ENCODE assay signal across 14 mouse cellular contexts in the genomic region with DNA sequence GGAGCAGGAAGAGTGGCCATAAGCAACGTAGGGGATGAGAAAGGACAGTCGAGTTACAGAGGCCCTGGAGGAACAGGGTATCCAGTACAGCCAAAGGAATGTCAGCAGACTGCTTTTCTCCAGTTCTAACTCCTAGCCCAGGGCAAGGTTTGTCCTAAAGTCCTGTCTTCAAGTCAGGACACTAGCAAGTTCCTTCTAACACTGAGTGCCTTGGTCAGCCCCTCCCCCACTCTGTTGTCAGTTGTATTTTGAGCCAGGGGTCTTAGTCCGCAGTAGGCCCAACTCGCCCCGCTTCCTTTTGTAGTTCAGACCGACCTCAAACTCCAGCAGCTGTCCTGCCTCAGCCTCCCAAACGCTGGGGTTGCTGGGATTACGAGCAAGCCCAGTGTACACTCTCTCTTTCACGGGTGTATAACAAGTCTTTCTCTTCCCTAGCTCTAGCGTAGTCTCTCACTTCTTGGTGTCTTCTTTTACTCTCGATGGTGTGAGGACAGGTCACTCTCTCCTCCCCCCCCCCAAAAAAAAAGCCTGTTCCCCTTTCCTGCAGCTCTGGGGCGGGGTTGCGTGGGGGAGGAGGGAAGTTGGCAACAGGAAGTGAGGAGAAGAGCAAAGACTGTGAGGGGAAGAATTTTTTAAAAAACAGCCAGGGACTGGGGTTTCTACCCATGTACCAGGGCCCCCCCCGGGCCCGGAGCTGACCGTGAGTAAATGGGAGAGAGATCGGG. TPM values are rescaled to one million over a fixed set of nuclear protein-coding genes. Genes with fewer than 3 reads are reported as not detected.
DNase-seq lines count a peak whose midpoint lies in the region; ATAC-seq and TF ChIP-seq lines count a peak whose summit lies in the region.
"Had no signal": no experiment of that assay in that cellular context is flagged by ENCODE, and none has a peak within 500 bp of the region (broad histone marks: within the 10 kb centered on the region; RNA-seq: fewer than 3 reads in every experiment).

No protein-coding gene starts in this region.

- TF ChIP-seq CTCF in ES-Bruce4 (IDR thresholded peaks at IDR 0.05; ENCODE audit: low read depth, low read length), result no peak
- no peak for TF ChIP-seq CTCF in liver, adult 2 months (IDR thresholded peaks at IDR 0.05; ENCODE audit: low read depth, low read length)

- no peak overlapping the region for H3K9ac ChIP-seq in heart, embryonic 11.5 days (ENCODE audit: low read depth, low read length)
- peak overlapping the region; percentile 54 for H3K9ac ChIP-seq in ES-Bruce4 (ENCODE audit: low read depth, poor library complexity, severe bottlenecking)
- peak overlapping the region; percentile 8; the same call in 1 of the 2 replicates for H3K9ac ChIP-seq in liver, adult 2 months (ENCODE audit: low read depth, low read length)
- H3K9ac ChIP-seq: stomach, embryonic 15.5 days had no signal

- peaks cover 11% of the 10 kb centered on the region for H3K4me1 ChIP-seq in heart, embryonic 11.5 days (ENCODE audit: control insufficient read depth, insufficient read depth, low read length)
- H3K4me1 ChIP-seq in ES-Bruce4 (ENCODE audit: control insufficient read depth, insufficient read depth, low read length), result peaks cover 12% of the 10 kb centered on the region
- peaks cover 7% of the 10 kb centered on the region; the same call in 1 of the 2 replicates for H3K4me1 ChIP-seq in liver, adult 2 months (ENCODE audit: control insufficient read depth, insufficient read depth, low read length)

- peak; percentile 21 to 35 for DNase-seq in heart, postnatal 36 days
- no peak for DNase-seq in liver, adult 2 months (ENCODE audit: extremely low read depth, low read depth, low spot score)
- DNase-seq in gastrocnemius, postnatal 36 days, result no peak
- no peak for DNase-seq in left cerebral cortex, postnatal 25 days (ENCODE audit: low spot score in 2 of 2)
- DNase-seq: cerebellum, adult 11 months; left cerebral cortex, postnatal 4 days had no signal

- H3K4me2 ChIP-seq in heart, embryonic 11.5 days, result no peak overlapping the region
- H3K4me2 ChIP-seq: stomach, embryonic 15.5 days had no signal

- no peak for TF ChIP-seq POLR2A in ES-Bruce4 (IDR thresholded peaks at IDR 0.05; ENCODE audit: insufficient read depth, low read length)
- TF ChIP-seq POLR2A in liver, adult 2 months (IDR thresholded peaks at IDR 0.05; ENCODE audit: extremely low read depth, insufficient read depth, low read length), result no peak

- H3K79me2 ChIP-seq in liver, adult 2 months (ENCODE audit: control insufficient read depth, insufficient read depth, low read length), result 0 out of 2 replicates have a peak, but pooled peaks cover 2% of the 10 kb centered on the region

- H3K9me3 ChIP-seq in heart, embryonic 11.5 days (replicated peaks; ENCODE audit: control insufficient read depth, low read length), result no peaks in the 10 kb centered on the region
- H3K9me3 ChIP-seq in ES-Bruce4 (replicated peaks; ENCODE audit: control insufficient read depth, insufficient read depth, low read length, poor library complexity, severe bottlenecking), result no peaks in the 10 kb centered on the region
- H3K9me3 ChIP-seq: stomach, embryonic 15.5 days had no signal

- no peak overlapping the region for H3K27ac ChIP-seq in heart, embryonic 11.5 days (ENCODE audit: low read depth, low read length)
- H3K27ac ChIP-seq in ES-Bruce4 (ENCODE audit: insufficient read depth, low read length), result peak overlapping the region; percentile 59
- H3K27ac ChIP-seq in liver, adult 2 months (replicated peaks; ENCODE audit: insufficient read depth, low read depth, low read length), result peak overlapping the region; percentile 64
- H3K27ac ChIP-seq: stomach, embryonic 15.5 days had no signal

- H3K4me3 ChIP-seq in heart, embryonic 11.5 days (ENCODE audit: low read depth, low read length), result no peak overlapping the region
- H3K4me3 ChIP-seq in ES-Bruce4 (ENCODE audit: low read depth, low read length), result 0 out of 2 replicates have a peak overlapping the region, but pooled peaks have one; percentile 8
- peak overlapping the region; percentile 37 for H3K4me3 ChIP-seq in liver, adult 2 months (ENCODE audit: insufficient read depth, low read depth, low read length)
- H3K4me3 ChIP-seq: stomach, embryonic 15.5 days had no signal

- TF ChIP-seq EP300 in ES-Bruce4 (IDR thresholded peaks at IDR 0.05; ENCODE audit: insufficient read depth, low read depth, low read length), result peak; percentile 40; the same call in 1 of the 2 replicates

- H3K36me3 ChIP-seq in heart, embryonic 11.5 days (ENCODE audit: control insufficient read depth, insufficient read depth, low read length), result no peaks in the 10 kb centered on the region
- H3K36me3 ChIP-seq in ES-Bruce4 (ENCODE audit: control insufficient read depth, insufficient read depth, low read length, poor library complexity, severe bottlenecking), result no peaks in the 10 kb centered on the region
- H3K36me3 ChIP-seq in liver, adult 2 months (ENCODE audit: control insufficient read depth, insufficient read depth, low read length), result no peaks in the 10 kb centered on the region
- H3K36me3 ChIP-seq: stomach, embryonic 15.5 days had no signal

- 60% methylated on average over 17 of the region's 17 CpGs for WGBS in heart, embryonic 11.5 days (ENCODE audit: insufficient replicate concordance)
- 67% methylated on average over 17 of the region's 17 CpGs for WGBS in liver, adult 2 months

- intact Hi-C loops in heart, postnatal 36 days (cut with DNase I), result no loop called here
- intact Hi-C loops in gastrocnemius, postnatal 36 days (cut with DNase I), result loop anchor here (5.0 kb wide), 1 partner anchor 66 kb away; no protein-coding TSS in a partner anchor
- intact Hi-C loops in left cerebral cortex, postnatal 25 days (cut with DNase I), result no loop called here

- peaks cover 61% of the 10 kb centered on the region for H3K27me3 ChIP-seq in heart, embryonic 11.5 days (ENCODE audit: control insufficient read depth, insufficient read depth, low read length)
- no peaks in the 10 kb centered on the region for H3K27me3 ChIP-seq in ES-Bruce4 (ENCODE audit: control insufficient read depth, insufficient read depth, low read length, poor library complexity, severe bottlenecking)
- H3K27me3 ChIP-seq in liver, adult 2 months (ENCODE audit: control insufficient read depth, insufficient read depth, low read length), result peaks cover 14% of the 10 kb centered on the region

- no peak for ATAC-seq in heart, embryonic 11.5 days (replicated peaks; ENCODE audit: insufficient number of reproducible peaks, low FRiP score, low TSS enrichment)
- ATAC-seq in megakaryocyte-erythroid progenitor cell, adult 5-6 weeks (replicated peaks; ENCODE audit: low FRiP score, low TSS enrichment, poor library complexity, severe bottlenecking), result 0 out of 2 replicates have a peak, but pooled peaks have one; percentile 15
- no peak for ATAC-seq in activated CD4-positive, CD25-positive, alpha-beta regulatory T cell, adult 4 months
- ATAC-seq: Patski had no signal

RNA-seq across cellular contexts. Expression of a gene that starts 1.5 kb away (rescaled TPM):
- total RNA-seq in heart, postnatal 36 days (2021), result 1 to 10 TPM; 3.1 to 3.6 TPM
- 1.7 TPM in 2 replicates for polyA plus RNA-seq in heart, embryonic 11.5 days (2014; fragmentation: Nextera tagmentation; extraction: Ambion mirVana)
- polyA plus RNA-seq in ES-Bruce4 (2011; ENCODE audit: insufficient read depth, insufficient read length, low read depth, missing spikeins), result 8.5 and 9.1 TPM in 2 replicates
- total RNA-seq in liver, adult 2 months (2014; rRNA removed), result 1.5 and 2.0 TPM in 2 replicates
- 1.8 and 2.1 TPM in 2 replicates for polyA plus RNA-seq in liver, adult 2 months (2012; rRNA removed)
- 20.9 and 31.7 TPM in 2 replicates for total RNA-seq in megakaryocyte-erythroid progenitor cell, adult 5-6 weeks (2014; fragmentation: Nextera tagmentation)
- total RNA-seq in megakaryocyte-erythroid progenitor cell, adult 5-6 weeks (2017), result 10.5 and 10.8 TPM in 2 replicates
- polyA plus RNA-seq in activated CD4-positive, CD25-positive, alpha-beta regulatory T cell, adult 4 months (2017; shearing (Covaris generic)), result 100 to 1,000 TPM; 125 TPM
- total RNA-seq in gastrocnemius, postnatal 36 days (2021), result 1 to 10 TPM in 1 of 2 experiments, under 1 TPM in 1; 0.96 to 1.3 TPM
- 1 to 10 TPM in 1 of 2 experiments, under 1 TPM in 1; 0.99 to 1.1 TPM for total RNA-seq in left cerebral cortex, postnatal 25 days (2021)
- polyA plus RNA-seq: Patski had no signal

RNA-seq across cellular contexts. Expression of a gene that starts 11.7 kb away (rescaled TPM):
- 10 to 100 TPM; 41.0 to 46.4 TPM for total RNA-seq in heart, postnatal 36 days (2021)
- 104 and 105 TPM in 2 replicates for polyA plus RNA-seq in heart, embryonic 11.5 days (2014; fragmentation: Nextera tagmentation; extraction: Ambion mirVana)
- polyA plus RNA-seq in ES-Bruce4 (2011; ENCODE audit: insufficient read depth, insufficient read length, low read depth, missing spikeins), result 129 and 136 TPM in 2 replicates
- 59.6 and 67.3 TPM in 2 replicates for total RNA-seq in liver, adult 2 months (2014; rRNA removed)
- 65.6 and 70.7 TPM in 2 replicates for polyA plus RNA-seq in liver, adult 2 months (2012; rRNA removed)
- 135 and 140 TPM in 2 replicates for total RNA-seq in megakaryocyte-erythroid progenitor cell, adult 5-6 weeks (2014; fragmentation: Nextera tagmentation)
- 213 and 264 TPM in 2 replicates for total RNA-seq in megakaryocyte-erythroid progenitor cell, adult 5-6 weeks (2017)
- polyA plus RNA-seq in activated CD4-positive, CD25-positive, alpha-beta regulatory T cell, adult 4 months (2017; shearing (Covaris generic)), result 10 to 100 TPM; 21.6 to 21.9 TPM
- total RNA-seq in gastrocnemius, postnatal 36 days (2021), result 10 to 100 TPM; 54.1 to 56.1 TPM
- total RNA-seq in left cerebral cortex, postnatal 25 days (2021), result 10 to 100 TPM; 56.0 to 57.1 TPM

RNA-seq across cellular contexts. Expression of a gene that starts 18.5 kb away (rescaled TPM):
- 1 to 10 TPM; 1.0 to 2.6 TPM for total RNA-seq in heart, postnatal 36 days (2021)
- 0.65 and 1.2 TPM in 2 replicates for polyA plus RNA-seq in heart, embryonic 11.5 days (2014; fragmentation: Nextera tagmentation; extraction: Ambion mirVana)
- polyA plus RNA-seq in ES-Bruce4 (2011; ENCODE audit: insufficient read depth, insufficient read length, low read depth, missing spikeins), result 19.8 and 21.4 TPM in 2 replicates
- total RNA-seq in liver, adult 2 months (2014; rRNA removed), result not detected in 2 replicates
- polyA plus RNA-seq in liver, adult 2 months (2012; rRNA removed), result 0.04 TPM in 2 replicates
- total RNA-seq in megakaryocyte-erythroid progenitor cell, adult 5-6 weeks (2014; fragmentation: Nextera tagmentation), result not detected in 2 replicates
- total RNA-seq in megakaryocyte-erythroid progenitor cell, adult 5-6 weeks (2017), result not detected in 2 replicates
- polyA plus RNA-seq in activated CD4-positive, CD25-positive, alpha-beta regulatory T cell, adult 4 months (2017; shearing (Covaris generic)), result under 1 TPM; 0.15 to 0.75 TPM
- 1 to 10 TPM; 1.0 to 1.5 TPM for total RNA-seq in gastrocnemius, postnatal 36 days (2021)
- 1 to 10 TPM; 2.2 to 2.3 TPM for total RNA-seq in left cerebral cortex, postnatal 25 days (2021)

RNA-seq across cellular contexts. Expression of a gene that starts 30.9 kb away (rescaled TPM):
- total RNA-seq in heart, postnatal 36 days (2021), result not detected
- 0.06 TPM in 1 of 2 replicates, not detected in the other for polyA plus RNA-seq in heart, embryonic 11.5 days (2014; fragmentation: Nextera tagmentation; extraction: Ambion mirVana)
- not detected in 2 replicates for polyA plus RNA-seq in ES-Bruce4 (2011; ENCODE audit: insufficient read depth, insufficient read length, low read depth, missing spikeins)
- 4.8 and 7.5 TPM in 2 replicates for total RNA-seq in liver, adult 2 months (2014; rRNA removed)
- 20.8 and 22.6 TPM in 2 replicates for polyA plus RNA-seq in liver, adult 2 months (2012; rRNA removed)
- total RNA-seq in megakaryocyte-erythroid progenitor cell, adult 5-6 weeks (2014; fragmentation: Nextera tagmentation), result not detected in 2 replicates
- not detected in 2 replicates for total RNA-seq in megakaryocyte-erythroid progenitor cell, adult 5-6 weeks (2017)
- under 1 TPM in 1 of 2 experiments, not detected in 1; 0.07 TPM for polyA plus RNA-seq in activated CD4-positive, CD25-positive, alpha-beta regulatory T cell, adult 4 months (2017; shearing (Covaris generic))
- total RNA-seq in gastrocnemius, postnatal 36 days (2021), result not detected
- total RNA-seq in left cerebral cortex, postnatal 25 days (2021), result under 1 TPM; 0.11 to 0.18 TPM
- total RNA-seq: left cerebral cortex, postnatal 4 days had no signal
- polyA plus RNA-seq: heart, embryonic 14.5 days; neural tube, embryonic 11.5 days had no signal

RNA-seq across cellular contexts. Expression of a gene that starts 34.5 kb away (rescaled TPM):
- total RNA-seq in heart, postnatal 36 days (2021), result 10 to 100 TPM; 22.0 to 24.2 TPM
- polyA plus RNA-seq in heart, embryonic 11.5 days (2014; fragmentation: Nextera tagmentation; extraction: Ambion mirVana), result 13.6 and 15.1 TPM in 2 replicates
- polyA plus RNA-seq in ES-Bruce4 (2011; ENCODE audit: insufficient read depth, insufficient read length, low read depth, missing spikeins), result 26.2 and 26.7 TPM in 2 replicates
- total RNA-seq in liver, adult 2 months (2014; rRNA removed), result 1.0 and 2.6 TPM in 2 replicates
- polyA plus RNA-seq in liver, adult 2 months (2012; rRNA removed), result 14.4 and 19.2 TPM in 2 replicates
- 42.8 and 72.8 TPM in 2 replicates for total RNA-seq in megakaryocyte-erythroid progenitor cell, adult 5-6 weeks (2014; fragmentation: Nextera tagmentation)
- total RNA-seq in megakaryocyte-erythroid progenitor cell, adult 5-6 weeks (2017), result 2.7 and 3.8 TPM in 2 replicates
- polyA plus RNA-seq in activated CD4-positive, CD25-positive, alpha-beta regulatory T cell, adult 4 months (2017; shearing (Covaris generic)), result 10 to 100 TPM in 1 of 2 experiments, 1 to 10 TPM in 1; 4.0 to 10.6 TPM
- 10 to 100 TPM; 11.5 to 17.1 TPM for total RNA-seq in gastrocnemius, postnatal 36 days (2021)
- 10 to 100 TPM; 32.2 to 38.9 TPM for total RNA-seq in left cerebral cortex, postnatal 25 days (2021)

Comparison
In these comparisons a context has a peak if more than half of its experiments do, and no peak if none do; other contexts are left out.
1. DNase-seq: peak in heart, postnatal 36 days (2 of 2); none in liver, adult 2 months (single experiment), gastrocnemius, postnatal 36 days (0 of 2) and left cerebral cortex, postnatal 25 days (0 of 2).